Mouse (Mus musculus): ENCODE results near the gene Ccl6.
"Not testable (repeated sequence)": the region's sequence is repeated elsewhere in the genome, so short reads cannot be mapped to it uniquely, and the experiment has no call there.

Gene Ccl6

DNA sequence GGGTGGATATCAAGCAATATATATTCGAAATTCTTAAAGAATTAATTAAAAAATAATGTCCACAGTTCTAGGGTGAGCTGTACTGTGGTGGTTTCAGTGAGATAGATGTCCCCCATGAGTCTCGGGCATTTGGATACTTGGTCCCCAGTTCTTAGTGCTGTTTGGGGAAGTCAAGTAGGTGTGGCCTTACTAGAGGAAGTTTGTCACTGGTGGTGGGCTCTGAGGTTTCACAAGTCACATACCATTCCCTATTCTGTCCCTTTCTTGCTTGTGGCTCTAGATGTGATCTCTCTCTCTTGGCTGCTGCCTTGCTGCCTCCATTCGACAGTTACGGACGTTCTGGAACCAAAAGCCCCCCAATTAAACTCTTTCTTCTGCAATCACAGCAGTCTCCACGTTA, 32.5 kb downstream of the Ccl6 start:
- no peak for DNase-seq (ENCODE audit: low read depth)

DNA sequence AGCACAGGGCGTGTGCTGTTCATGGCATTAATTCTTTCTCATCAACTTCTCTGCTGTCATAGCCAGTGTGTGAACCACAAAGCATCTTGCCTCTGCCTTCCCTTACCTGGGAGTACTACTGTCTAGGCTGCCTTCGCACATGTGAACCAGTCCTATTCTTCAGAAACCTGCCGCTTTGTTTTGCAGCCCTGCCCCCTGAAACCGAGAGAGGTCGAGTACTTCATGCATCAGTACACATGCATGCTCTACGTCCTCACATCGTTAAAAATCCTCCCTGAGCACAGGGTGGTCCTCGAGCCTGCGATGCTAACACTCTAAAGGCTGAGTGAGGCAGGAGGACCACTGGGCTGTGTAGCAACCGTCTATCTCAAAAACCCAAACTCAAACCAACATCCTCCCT, 35.8 kb downstream of the Ccl6 start:
- DNase-seq (ENCODE audit: low read depth): no peak

DNA sequence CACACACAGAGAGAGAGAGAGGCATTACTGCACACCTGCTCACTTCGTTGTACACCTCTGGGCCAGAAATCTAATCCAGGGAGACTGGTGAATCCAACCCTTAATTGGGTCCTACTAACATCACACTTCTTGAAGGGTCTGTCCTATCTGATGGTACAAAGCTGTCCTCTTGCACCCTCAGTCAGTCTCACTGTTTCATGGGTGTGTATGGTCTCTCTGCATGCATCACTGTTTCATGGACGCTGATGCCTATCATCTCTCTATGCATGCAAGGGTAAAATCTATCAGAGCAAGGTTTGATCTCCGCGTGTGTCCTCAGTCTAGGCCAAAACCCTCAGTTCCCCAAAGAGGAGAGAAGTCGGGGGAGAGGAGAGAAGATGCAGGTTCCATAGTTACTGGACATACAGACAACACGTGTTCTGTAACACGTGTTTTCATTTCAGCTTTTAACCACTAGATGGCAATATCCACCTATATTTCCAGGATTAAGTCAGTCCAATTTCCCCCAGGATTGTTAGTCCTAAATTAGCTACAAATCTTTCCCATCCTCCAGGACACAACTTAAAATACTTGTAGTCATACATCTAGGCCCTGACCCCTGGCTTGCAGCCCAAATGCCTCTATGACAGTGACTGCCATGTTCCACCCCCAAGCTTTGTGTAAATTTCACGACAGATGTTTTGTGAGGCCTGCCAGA, 36.7 kb downstream of the Ccl6 start:
- DNase-seq (ENCODE audit: low read depth): peak; percentile 80

DNA sequence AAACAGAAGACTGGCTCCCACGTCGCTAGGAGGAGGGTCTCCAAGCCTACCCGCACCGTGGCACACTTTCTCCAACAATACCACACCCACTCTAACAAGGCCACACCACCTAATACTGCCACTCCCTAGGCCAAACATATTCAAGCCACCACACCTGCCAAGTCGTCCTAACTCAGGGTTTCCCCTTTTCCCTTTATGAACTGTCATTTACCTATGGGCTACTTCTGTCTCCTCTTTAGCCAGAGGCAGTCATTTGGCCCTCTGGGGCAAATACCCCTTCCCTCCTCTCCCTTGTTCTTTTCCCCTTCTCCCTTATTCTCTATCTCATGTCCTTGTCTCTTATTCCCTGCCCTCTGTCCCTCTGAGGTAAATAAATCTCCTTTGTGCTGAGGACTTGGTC, 41.2 kb downstream of the Ccl6 start:
- no peak for DNase-seq (ENCODE audit: low read depth)

DNA sequence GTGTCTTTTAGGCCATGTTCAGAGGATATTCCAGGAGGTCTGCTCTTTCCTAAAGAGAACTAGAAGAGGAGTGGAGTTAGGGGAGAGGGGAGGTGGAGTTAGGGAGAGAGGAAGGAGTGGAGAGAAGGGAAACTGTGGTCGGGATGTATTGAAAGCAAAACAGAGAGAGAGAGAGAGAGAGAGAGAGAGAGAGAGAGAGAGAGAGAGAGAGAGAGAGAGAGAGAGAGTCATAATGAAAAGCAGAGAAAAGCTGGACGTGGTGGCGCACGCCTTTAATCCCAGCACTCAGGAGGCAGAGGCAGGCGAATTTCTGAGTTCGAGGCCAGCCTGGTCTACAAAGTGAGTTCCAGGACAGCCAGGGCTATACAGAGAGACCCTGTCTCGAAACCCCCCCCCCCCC, 41.9 kb downstream of the Ccl6 start:
- not testable (repeated sequence) for DNase-seq (ENCODE audit: low read depth)

DNA sequence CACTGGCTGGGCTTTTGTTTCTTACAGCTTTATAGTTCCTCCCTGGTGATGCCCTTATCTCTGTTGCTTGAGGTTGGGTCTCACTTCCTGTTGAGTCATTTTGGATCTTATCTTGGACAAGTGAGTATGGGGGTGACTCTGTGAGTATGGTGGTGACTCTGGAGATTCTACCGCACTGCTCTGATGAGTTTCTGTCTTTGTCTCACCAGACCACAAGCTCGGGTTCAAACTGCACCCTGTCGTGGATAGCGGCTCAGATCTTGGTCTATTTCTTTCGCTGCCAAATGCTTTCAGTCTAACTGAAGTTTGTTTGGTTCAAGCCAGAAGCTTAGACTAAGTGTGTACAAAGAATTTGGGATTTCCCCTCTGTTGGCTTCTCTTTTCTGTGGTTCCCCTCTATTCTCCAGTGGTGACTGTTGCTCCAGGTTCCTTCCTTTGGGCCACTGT, 42.7 kb downstream of the Ccl6 start:
- DNase-seq (ENCODE audit: low read depth): peak; percentile 85

DNA sequence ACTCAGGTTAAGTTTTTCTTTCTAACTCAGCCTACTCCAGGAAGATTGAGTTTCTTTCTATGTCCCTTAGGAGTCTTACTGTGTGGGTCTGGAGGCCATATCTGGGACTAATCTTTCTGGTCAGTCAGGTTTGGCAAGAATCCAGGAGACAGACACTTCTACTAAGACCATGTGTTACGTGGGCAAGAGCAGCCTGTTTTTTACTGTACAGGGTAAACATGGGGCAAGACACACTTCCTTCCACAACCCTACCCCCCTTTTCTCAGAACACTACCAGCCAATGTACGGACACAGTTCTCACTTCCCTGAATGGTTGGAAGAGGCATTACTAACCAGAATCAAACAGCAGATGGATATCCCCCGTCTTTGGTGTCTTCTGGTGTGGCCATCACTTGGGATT, 48.7 kb downstream of the Ccl6 start:
- no peak for DNase-seq (ENCODE audit: low read depth)

DNA sequence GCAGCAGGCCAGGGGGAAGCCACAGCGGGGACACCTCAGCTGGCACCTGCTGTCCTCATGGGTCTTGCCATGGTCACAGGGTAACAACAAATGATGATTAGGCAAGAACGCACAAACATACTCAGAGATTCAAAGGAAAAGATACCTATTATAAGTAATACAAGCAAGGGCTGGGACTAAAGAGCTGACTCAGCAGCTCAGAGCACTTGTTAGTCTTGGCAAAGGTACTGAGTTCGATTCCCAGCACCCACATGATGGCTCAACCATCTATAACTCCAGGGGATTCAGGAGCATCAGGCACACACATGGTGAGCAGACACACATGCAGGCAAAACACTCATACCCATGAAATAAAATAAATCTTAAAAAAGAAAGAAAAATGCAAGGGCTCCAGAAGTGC, 51.5 kb downstream of the Ccl6 start:
- no peak for DNase-seq (ENCODE audit: low read depth)

DNA sequence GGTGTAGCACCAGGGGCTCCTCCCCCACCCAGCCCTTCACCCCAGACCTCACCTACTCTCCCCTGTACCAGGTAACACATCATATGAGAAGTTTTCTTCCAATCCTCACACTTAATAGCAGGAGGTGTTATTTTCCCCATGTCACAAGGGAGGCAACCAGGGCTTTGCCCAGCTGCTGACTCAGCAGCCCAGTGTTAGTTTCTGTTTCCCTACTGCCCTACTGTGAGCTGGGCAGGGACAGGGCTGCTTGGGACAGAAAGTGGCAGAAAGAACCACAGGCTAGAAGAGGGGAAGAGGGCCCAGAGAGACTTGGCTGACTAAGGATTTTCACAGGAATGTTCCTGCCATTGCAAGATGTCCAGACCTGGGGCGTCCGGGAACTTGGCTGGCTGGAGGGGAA, 52.0 kb downstream of the Ccl6 start:
- DNase-seq (ENCODE audit: low read depth): peak; percentile 70

DNA sequence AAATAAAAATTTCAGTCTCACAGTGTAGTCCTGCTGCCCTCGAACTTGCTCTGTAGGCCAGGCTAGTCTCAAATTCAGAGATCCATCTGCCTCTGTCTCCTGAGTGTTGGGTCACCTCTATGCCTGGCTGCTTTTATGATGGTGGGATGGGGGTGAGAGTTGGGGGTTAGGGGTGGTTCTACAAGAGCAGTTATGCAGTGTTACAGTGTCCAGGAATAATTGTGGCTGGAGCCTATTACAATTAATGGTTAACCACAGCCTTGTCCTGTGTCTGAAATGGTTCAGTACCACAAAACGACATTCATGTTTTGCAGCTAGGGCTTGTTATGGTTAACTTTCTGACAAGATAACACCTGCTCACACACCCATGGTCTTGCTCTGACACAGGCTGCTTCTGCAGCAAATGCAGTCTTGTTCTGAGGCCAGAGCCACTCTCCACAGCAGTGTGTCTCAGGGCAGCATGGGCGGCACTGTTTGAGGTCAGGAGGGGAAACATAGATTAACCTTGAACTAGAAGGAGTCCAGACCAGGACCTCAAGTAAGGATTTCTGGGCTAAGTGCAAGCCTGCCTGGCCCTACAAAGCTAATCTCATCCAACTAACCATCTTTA, 54.1 kb downstream of the Ccl6 start:
- DNase-seq (ENCODE audit: low read depth): no peak
